Mouse (Mus musculus) brain, adult 10 weeks (tissue): ENCODE results near the gene Irf5. TPM values are rescaled to one million over a fixed set of nuclear protein-coding genes. Genes with fewer than 3 reads are reported as not detected.

ENCODE experiments used
- polyA plus RNA-seq: library from polyadenylated mRNA; stranded (reverse); fragments of 350-450 nt; fragmentation: Illumina TruSeq; extraction: RNeasy Lipid Tissue Mini Kit (QIAGEN cat#74804); gene quantifications from one replicate; pipeline ENCODE4 v1.2.3, GENCODE M21; 2015; ENCODE audit warnings: low read depth, low replicate concordance

Gene Irf5
- polyA plus RNA-seq = 3.2 TPM

DNA sequence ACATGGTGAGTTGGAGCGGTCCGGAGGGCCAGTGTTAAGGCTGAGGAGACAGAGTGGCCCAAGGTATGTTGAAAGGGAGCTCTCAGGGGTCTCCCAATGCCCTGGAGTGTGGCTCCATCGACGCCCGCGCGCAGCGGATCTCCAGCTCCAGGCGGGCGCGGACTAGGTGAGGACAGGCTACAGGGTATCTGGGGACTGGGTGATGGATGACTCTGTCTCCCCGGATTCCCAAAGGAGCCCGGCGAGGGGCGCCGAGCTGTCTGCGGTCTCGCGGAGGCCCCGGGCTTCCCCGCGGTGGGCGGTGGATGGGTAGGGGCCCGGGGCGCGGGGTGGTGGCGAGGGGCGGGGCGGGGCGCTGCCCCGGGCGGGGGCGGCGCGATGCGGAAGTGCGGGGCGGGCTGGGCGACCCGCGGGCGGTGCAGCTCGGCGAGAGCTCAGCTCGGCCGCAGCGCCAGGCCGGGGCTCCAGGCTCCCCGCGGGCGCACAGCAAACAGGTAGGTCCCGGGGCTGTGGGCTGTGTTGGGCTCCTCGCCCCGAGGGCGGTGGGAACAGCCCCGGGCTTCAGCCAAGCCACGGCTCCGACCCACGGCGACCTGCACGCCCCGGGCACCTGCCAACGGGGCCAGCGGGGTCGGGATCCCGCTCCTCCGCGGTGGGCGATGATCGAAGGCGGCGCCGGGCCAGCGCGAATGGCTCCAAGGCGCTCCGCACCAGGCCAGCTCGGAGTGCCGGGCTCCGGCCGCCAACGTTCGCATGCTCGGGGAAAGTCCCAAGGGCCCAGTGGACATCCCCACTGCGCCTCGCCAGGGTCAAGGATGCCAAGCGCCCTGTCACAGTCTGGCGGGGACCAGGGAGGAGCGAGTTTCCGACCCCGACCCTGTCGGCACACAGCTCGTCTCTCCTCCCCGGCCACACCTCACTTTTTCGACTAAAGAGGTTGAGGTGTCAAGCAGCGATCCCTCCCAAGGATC is at the start of gene Irf5:
Gene Irf5, plus strand, starts transcription at position 345 of the 971 bp plus-strand sequence.

DNA sequence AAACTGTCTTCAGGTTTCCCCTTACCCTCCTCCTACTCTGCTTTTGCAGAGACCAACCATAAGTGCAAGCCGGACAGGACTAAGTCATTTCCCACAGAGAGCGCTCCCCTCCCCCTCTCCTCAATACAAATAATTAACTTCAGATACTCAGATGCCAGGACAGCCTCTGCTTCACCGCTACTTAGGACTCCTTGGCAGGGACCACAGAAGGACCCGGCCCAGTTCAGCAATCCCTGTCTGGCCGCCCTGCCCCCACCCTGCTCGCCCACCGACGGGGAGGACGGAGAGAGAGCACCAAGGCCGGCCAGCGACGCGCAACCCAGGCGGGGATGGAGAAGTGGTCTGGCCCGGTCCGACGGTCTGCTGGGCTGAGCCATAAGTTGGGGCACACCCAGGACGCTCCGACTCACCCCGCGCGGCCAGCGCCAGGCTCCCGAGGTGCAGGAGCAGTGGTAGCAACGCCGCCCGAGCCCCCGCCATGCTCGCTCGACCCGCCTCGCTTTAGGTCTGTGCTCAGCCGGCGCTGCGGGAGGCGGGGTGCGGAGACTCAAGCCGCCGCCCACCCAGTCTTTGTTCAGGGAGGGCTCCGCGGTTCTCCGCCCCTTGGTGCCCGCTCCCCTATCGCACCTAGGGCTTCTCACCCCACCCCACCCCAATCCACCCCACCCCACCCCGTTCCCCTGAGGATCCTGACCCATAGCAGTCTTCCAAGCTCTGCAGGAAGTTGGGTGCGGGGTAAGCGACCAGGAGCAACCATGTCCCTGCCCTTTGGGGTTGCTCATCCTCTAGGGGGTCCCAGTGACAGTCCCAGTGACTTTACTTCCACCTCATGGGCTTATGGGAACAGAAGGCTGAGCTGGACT is 18.7 kb upstream of the Irf5 start, which contains the start of gene Kcp:
Gene Kcp, minus strand, starts transcription at position 506 of the 863 bp plus-strand sequence.

Other genes with a start within 250 kb of the Irf5 start
- gene Fam71f2, start 247.0 kb upstream of the Irf5 start, polyA plus RNA-seq = 1.3 TPM
- not detected for gene Fam71f1, start 207.5 kb upstream of the Irf5 start, polyA plus RNA-seq
- 81.0 TPM for gene Calu, start 178.6 kb upstream of the Irf5 start, polyA plus RNA-seq
- gene Opn1sw, start 138.2 kb upstream of the Irf5 start, polyA plus RNA-seq = not detected
- gene Ccdc136, start 130.3 kb upstream of the Irf5 start, polyA plus RNA-seq = 123 TPM
- gene Flnc, start 93.4 kb upstream of the Irf5 start, polyA plus RNA-seq = 0.92 TPM
- gene Atp6v1f, start 58.9 kb upstream of the Irf5 start, polyA plus RNA-seq = 398 TPM
- gene Atp6v1fnb, start 55.2 kb upstream of the Irf5 start, polyA plus RNA-seq = not detected
- gene Kcp, start 18.7 kb upstream of the Irf5 start, polyA plus RNA-seq = 1.1 TPM
- 52.1 TPM for gene Tnpo3, start 83.3 kb downstream of the Irf5 start, polyA plus RNA-seq
- 24.5 TPM for gene Tspan33, start 167.6 kb downstream of the Irf5 start, polyA plus RNA-seq
- gene Smo, start 208.9 kb downstream of the Irf5 start, polyA plus RNA-seq = 9.9 TPM
- gene Ahcyl2, start 241.4 kb downstream of the Irf5 start, polyA plus RNA-seq = 91.1 TPM